Mouse (Mus musculus) liver, adult 2 months (tissue): Measurements from ENCODE around the gene Gng4. TPM values are rescaled to one million over a fixed set of nuclear protein-coding genes. Genes with fewer than 3 reads are reported as not detected.

Experiments used
- DNase-seq: peaks from one replicate; pipeline ENCODE4 v3.0.0-alpha.2; 2011; ENCODE audit warnings: low read depth, low spot score; ENCODE audit errors: extremely low read depth
- H3K27ac ChIP-seq: fragments of 200-500 bp; replicated peaks from 2 replicates; pipeline ENCODE4 v1.5.1; 2012; ENCODE audit warnings: low read depth, mild to moderate bottlenecking, control low read depth, inconsistent platforms, low read length; ENCODE audit not compliant: insufficient read depth
- H3K27me3 ChIP-seq: fragments of 200-500 bp; 2 replicates; pipeline ENCODE4 v1.6.1; 2012; ENCODE audit warnings: mild to moderate bottlenecking, moderate library complexity, low read length, inconsistent platforms; ENCODE audit not compliant: control insufficient read depth, insufficient read depth
- H3K36me3 ChIP-seq: fragments of 200-500 bp; 2 replicates; pipeline ENCODE4 v1.6.1; 2012; ENCODE audit warnings: low read length, inconsistent platforms; ENCODE audit not compliant: control insufficient read depth, insufficient read depth
- H3K4me1 ChIP-seq: fragments of 200-500 bp; 2 replicates; pipeline ENCODE4 v1.6.1; 2011; ENCODE audit warnings: low read length; ENCODE audit not compliant: control insufficient read depth, insufficient read depth
- H3K4me3 ChIP-seq: fragments of 200-500 bp; 2 replicates; pipeline ENCODE4 v1.5.1; 2011; ENCODE audit warnings: low read depth, mild to moderate bottlenecking, control low read depth, low read length, moderate library complexity; ENCODE audit not compliant: insufficient read depth
- H3K79me2 ChIP-seq: fragments of 200-500 bp; 2 replicates; pipeline ENCODE4 v1.6.1; 2012; ENCODE audit warnings: inconsistent platforms, mild to moderate bottlenecking, low read length, moderate library complexity; ENCODE audit not compliant: control insufficient read depth, insufficient read depth
- H3K9ac ChIP-seq: fragments of 200-500 bp; 2 replicates; pipeline ENCODE4 v1.6.1; 2012; ENCODE audit warnings: low read depth, mild to moderate bottlenecking, control low read depth, inconsistent platforms, low read length
- CTCF ChIP-seq: fragments of 200-500 bp; IDR thresholded peaks from 2 replicates; pipeline ENCODE4 v1.5.1; 2011; ENCODE audit warnings: low read depth, low read length, control low read depth
- POLR2A ChIP-seq: fragments of 200-500 bp; IDR thresholded peaks from 2 replicates; pipeline ENCODE4 v1.6.1; 2011; ENCODE audit warnings: low read length, control low read depth; ENCODE audit not compliant: insufficient read depth; ENCODE audit errors: extremely low read depth
- WGBS: fragments of 180-500 bp; shearing (Covaris S2); methylation state at CpG from one replicate; pipeline ENCODE4 v1.1.7; 2018; 5-methylcytosine and 5-hydroxymethylcytosine counted together
- polyA plus RNA-seq: library from polyadenylated mRNA; depleted of rRNA; stranded (reverse); fragments of >200 nt; gene quantifications from 2 replicates; pipeline ENCODE4 v1.2.3, GENCODE M21; 2012
- total RNA-seq: library from RNA; depleted of rRNA; stranded (reverse); fragments of >200 nt; gene quantifications from 2 replicates; pipeline ENCODE4 v1.2.3, GENCODE M21; 2014

Gene Gng4
- total and polyA plus RNA-seq, 2 experiments, result not detected

DNA sequence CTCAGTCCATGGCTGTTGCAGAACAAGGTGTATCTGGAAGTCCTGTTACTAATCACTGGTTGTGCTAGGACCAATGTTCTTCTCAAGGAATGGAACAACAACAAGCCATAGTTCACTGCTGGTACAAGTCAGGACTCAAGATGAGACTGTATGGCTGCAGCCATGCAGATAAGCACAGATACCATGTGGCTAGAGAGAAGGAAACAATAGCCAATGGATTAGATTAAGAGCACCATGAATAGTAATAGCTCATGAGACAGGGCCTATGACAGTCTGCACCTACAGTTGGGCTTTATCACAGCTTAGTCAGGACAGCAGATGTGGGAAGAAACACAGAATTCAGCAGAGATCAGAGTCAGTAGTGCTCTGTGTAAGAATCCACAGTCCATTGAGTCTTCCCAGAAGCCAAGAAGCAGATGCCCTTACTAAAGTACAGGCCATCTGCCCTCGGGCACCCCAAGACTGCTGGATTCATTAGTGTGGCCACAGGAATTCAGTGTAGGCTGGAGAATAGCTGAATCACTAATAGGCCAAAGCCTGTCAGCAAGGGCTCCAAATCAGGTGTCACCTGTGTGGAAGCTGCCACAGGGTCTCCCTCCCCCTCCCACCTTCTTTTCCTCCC lies 4.9 kb upstream of the Gng4 start:
- Histone ChIP-seq H3K4me1 (0 out of 2 replicates have a peak, but pooled peaks cover 3% of the 10 kb centered on the region), H3K36me3 (peaks cover 28% of the 10 kb centered on the region), H3K79me2 (no peaks in the 10 kb centered on the region), H3K27ac (no peak overlapping the region), H3K4me3 (no peak overlapping the region), H3K9ac (no peak overlapping the region), H3K27me3 (no peaks in the 10 kb centered on the region)
- DNase-seq, result no peak
- WGBS, result 100% methylated on average over 1 of the region's 1 CpGs
- no peak for TF ChIP-seq CTCF
- TF ChIP-seq POLR2A, result no peak

DNA sequence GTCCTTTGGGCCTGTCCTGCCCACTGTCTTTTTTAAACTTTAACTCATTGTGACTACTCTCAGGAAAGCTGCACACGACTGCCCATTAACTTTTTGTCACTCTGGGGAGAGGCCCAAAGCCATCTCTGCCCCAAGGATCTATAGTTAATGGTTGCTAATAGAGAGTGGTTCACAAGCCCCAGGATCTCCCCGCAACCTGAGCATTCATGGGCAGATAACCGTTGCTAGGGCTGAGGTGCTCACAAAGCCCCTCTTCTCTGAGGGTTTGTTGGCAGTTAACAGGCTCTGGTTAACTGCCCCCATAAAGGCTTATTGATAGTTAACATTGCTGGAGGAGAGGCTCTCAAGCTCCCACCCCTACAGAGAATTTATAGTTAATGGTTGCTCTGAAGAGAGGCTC lies 3.6 kb upstream of the Gng4 start:
- H3K4me3 ChIP-seq, result no peak overlapping the region
- H3K36me3 ChIP-seq, result peaks cover 25% of the 10 kb centered on the region
- H3K27me3 ChIP-seq, result peaks cover 8% of the 10 kb centered on the region; the same call in 1 of the 2 replicates
- DNase-seq, result no peak
- no peak overlapping the region for H3K9ac ChIP-seq
- TF ChIP-seq POLR2A (no peak), CTCF (no peak)
- no peaks in the 10 kb centered on the region for H3K79me2 ChIP-seq
- peaks cover 6% of the 10 kb centered on the region; the same call in 1 of the 2 replicates for H3K4me1 ChIP-seq
- 83% methylated on average over 3 of the region's 3 CpGs for WGBS
- no peak overlapping the region for H3K27ac ChIP-seq

DNA sequence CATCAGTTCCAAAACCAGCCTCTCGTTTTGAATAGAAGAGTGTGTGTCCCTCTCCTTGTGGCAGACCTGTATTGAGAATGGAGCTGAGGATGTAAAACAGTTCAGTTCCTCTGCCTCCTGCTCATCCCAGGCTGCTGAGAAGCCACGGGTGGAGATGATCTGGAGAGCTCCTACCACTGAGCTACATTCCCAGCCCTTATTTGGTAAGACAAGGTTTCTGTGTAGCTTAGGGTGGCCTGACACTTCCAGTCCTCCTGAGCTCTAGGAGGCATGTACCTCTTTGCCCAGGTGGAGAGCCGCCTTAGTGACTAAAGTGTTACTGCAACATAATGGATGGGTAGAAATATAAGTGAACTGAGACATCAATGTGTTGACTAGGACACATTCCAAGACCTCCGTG lies 2.8 kb upstream of the Gng4 start:
- Histone ChIP-seq H3K4me3 (no peak overlapping the region), H3K79me2 (no peaks in the 10 kb centered on the region), H3K9ac (no peak overlapping the region), H3K36me3 (peaks cover 22% of the 10 kb centered on the region), H3K27me3 (peaks cover 8% of the 10 kb centered on the region; the same call in 1 of the 2 replicates), H3K27ac (no peak overlapping the region), H3K4me1 (peaks cover 6% of the 10 kb centered on the region; the same call in 1 of the 2 replicates)
- TF ChIP-seq CTCF (no peak), POLR2A (no peak)
- WGBS, result 63% methylated on average over 4 of the region's 4 CpGs
- no peak for DNase-seq

DNA sequence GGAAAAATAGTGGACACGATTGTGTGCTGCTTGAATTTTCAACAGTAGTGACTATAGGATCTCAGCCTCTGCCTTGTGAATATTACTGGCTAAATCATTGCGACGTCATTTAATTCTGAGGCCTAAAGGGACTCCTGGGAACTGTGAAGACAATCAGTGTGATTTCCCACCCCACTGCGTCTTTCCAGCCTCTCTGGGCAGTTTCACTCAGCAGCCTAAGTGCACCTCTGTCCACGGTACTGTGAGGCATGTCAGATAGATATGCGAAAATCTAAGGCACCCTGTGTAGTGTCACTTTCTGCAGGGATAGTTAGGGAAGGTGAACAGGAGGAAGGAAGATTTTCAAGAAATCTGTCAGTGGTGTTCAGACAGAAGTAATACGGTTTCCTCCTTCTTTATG lies 563 bp upstream of the Gng4 start:
- TF ChIP-seq CTCF (no peak), POLR2A (no peak)
- WGBS, result 53% methylated on average over 7 of the region's 7 CpGs
- H3K27ac ChIP-seq, result no peak overlapping the region
- H3K9ac ChIP-seq, result no peak overlapping the region
- H3K36me3 ChIP-seq, result peaks cover 12% of the 10 kb centered on the region
- no peaks in the 10 kb centered on the region for H3K79me2 ChIP-seq
- no peak overlapping the region for H3K4me3 ChIP-seq
- peaks cover 6% of the 10 kb centered on the region; the same call in 1 of the 2 replicates for H3K4me1 ChIP-seq
- peaks cover 8% of the 10 kb centered on the region; the same call in 1 of the 2 replicates for H3K27me3 ChIP-seq
- DNase-seq, result no peak

DNA sequence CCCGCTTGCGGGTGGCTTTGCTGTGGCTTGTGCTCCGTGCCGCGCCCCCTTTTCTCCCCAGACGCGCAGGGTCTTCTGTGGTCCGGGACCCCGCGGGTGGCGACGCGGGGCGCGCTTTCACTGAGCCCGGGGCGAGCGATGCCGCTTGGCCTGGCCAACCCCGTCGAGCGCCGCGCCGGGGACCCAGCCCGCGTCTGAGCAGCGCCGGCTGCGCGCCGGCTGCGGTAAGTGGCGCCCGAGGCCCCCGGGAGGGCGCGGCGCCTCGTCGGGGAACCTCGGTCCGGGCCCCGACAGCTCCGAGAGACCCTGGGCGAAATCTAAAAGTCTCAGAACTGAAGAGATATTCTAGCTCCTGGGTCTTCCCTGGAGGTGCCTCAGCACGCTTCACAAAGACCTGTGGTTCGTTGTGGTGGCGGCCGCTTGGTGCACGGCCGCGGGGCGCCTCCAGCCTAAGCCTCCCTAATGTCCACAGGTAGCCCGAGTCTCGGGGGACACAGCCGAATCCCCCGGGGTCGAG lies 619 bp downstream of the Gng4 start:
- no peak for TF ChIP-seq POLR2A
- TF ChIP-seq CTCF, result no peak
- peaks cover 8% of the 10 kb centered on the region; the same call in 1 of the 2 replicates for H3K27me3 ChIP-seq
- 2% methylated on average over 59 of the region's 59 CpGs for WGBS
- peaks cover 6% of the 10 kb centered on the region; the same call in 1 of the 2 replicates for H3K4me1 ChIP-seq
- no peak overlapping the region for H3K27ac ChIP-seq
- H3K36me3 ChIP-seq, result peaks cover 2% of the 10 kb centered on the region
- no peak overlapping the region for H3K9ac ChIP-seq
- H3K79me2 ChIP-seq, result no peaks in the 10 kb centered on the region
- DNase-seq, result no peak
- H3K4me3 ChIP-seq, result no peak overlapping the region; the same call in 1 of the 2 replicates

DNA sequence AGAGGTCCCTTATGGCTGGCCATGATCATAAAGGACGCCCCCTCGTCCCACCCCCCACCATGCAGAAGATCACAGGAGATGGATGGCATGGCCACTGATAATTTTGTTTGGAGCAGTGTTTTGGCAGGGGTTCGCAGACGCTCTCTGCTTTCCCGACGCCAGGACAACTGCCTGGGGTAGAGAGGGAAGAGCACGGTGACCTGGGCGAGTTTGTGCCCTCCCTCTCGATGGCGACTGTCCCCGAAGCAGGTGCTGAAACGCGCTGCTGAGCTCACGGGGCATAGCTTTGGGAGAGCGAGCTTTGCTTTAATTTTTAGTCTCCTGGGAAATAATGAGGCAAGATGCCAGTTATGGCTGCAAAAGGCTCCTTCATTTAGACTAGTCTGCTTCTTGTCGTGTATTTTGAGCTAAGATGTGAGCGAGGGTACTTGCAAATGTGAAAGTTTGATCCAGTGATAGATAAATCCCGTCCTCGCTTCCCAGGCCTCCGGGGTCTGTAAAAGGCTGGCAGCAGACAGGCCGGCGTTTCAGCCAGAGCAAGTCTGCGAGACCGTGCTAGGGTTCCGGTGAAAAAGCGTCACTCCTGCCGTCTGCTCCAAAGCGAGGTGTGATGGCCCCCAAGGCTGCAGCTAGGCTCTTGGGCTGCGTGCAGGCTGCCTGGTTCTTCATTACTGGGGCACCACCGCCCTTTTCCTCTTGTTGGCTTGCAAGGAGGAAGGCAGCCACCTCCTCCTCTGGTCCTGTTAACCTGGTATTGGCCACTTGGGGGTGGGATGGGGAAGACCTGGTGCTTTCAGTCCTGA lies 1.3 kb downstream of the Gng4 start:
- Histone ChIP-seq H3K79me2 (no peaks in the 10 kb centered on the region), H3K4me3 (no peak overlapping the region), H3K4me1 (peaks cover 6% of the 10 kb centered on the region; the same call in 1 of the 2 replicates), H3K27ac (no peak overlapping the region), H3K36me3 (no peaks in the 10 kb centered on the region), H3K27me3 (peaks cover 8% of the 10 kb centered on the region; the same call in 1 of the 2 replicates), H3K9ac (no peak overlapping the region)
- TF ChIP-seq POLR2A (no peak), CTCF (no peak)
- DNase-seq, result no peak
- WGBS, result 2% methylated on average over 30 of the region's 30 CpGs
